Mouse (Mus musculus) forebrain, embryonic 14.5 days (tissue): ENCODE data around the gene Pklr. TPM values are rescaled to one million over a fixed set of nuclear protein-coding genes. Genes with fewer than 3 reads are reported as not detected.

Source experiments
- ATAC-seq: fragments of 200-750 bp; cut with Nextera tagmentation; 2 replicates; pipeline ENCODE4 v1.8.0; 2017; ENCODE audit warnings: mild to moderate bottlenecking, moderate library complexity
- DNase-seq: peaks from one replicate; pipeline ENCODE4 v3.0.0-alpha.2; 2015; ENCODE audit warnings: low spot score
- H3K27ac ChIP-seq: fragments of 300-500 bp; sonication (generic); 2 replicates; pipeline ENCODE4 v1.5.1; 2014; ENCODE audit warnings: low read depth, mild to moderate bottlenecking, control low read depth, low read length, moderate library complexity
- H3K27me3 ChIP-seq: fragments of 300-500 bp; sonication (generic); replicated peaks from 2 replicates; pipeline ENCODE4 v1.6.1; 2014; ENCODE audit warnings: low read length, control low read depth, mixed read lengths; ENCODE audit not compliant: control insufficient read depth, insufficient read depth
- H3K36me3 ChIP-seq: fragments of 300-500 bp; sonication (generic); 2 replicates; pipeline ENCODE4 v1.6.1; 2014; ENCODE audit warnings: low read length, control low read depth; ENCODE audit not compliant: control insufficient read depth, insufficient read depth
- H3K4me1 ChIP-seq: fragments of 300-500 bp; sonication (generic); 2 replicates; pipeline ENCODE4 v1.6.1; 2014; ENCODE audit warnings: antibody characterized with exemption, low read length, control low read depth; ENCODE audit not compliant: control insufficient read depth, insufficient read depth
- H3K4me2 ChIP-seq: fragments of 300-500 bp; sonication (generic); 2 replicates; pipeline ENCODE4 v1.6.1; 2014; ENCODE audit warnings: mild to moderate bottlenecking, control low read depth, low read length
- H3K4me3 ChIP-seq: fragments of 300-500 bp; sonication (generic); 2 replicates; pipeline ENCODE4 v1.5.1; 2014; ENCODE audit warnings: low read depth, low read length, control low read depth
- H3K9ac ChIP-seq: fragments of 300-500 bp; sonication (generic); 2 replicates; pipeline ENCODE4 v1.6.1; 2014; ENCODE audit warnings: mild to moderate bottlenecking, low read length, control low read depth, moderate library complexity
- H3K9me3 ChIP-seq: fragments of 300-500 bp; sonication (generic); replicated peaks from 2 replicates; pipeline ENCODE4 v1.6.1; 2016; ENCODE audit warnings: low read length, control low read depth, mixed read lengths; ENCODE audit not compliant: control insufficient read depth
- WGBS: fragments of 180-500 bp; shearing (Covaris S2); extraction: QIAGEN DNeasy Blood & Tissue Kit; methylation state at CpG from one replicate; pipeline ENCODE4 v1.1.7; 2014; 5-methylcytosine and 5-hydroxymethylcytosine counted together
- polyA plus RNA-seq: library from polyadenylated mRNA; unstranded; fragments of >200 nt; fragmentation: Nextera tagmentation; extraction: Ambion mirVana; gene quantifications from 2 replicates; pipeline ENCODE4 v1.2.1, GENCODE M21; 2014

Gene Pklr
- polyA plus RNA-seq, 1 experiment from 2014 or later = 0.06 TPM

DNA sequence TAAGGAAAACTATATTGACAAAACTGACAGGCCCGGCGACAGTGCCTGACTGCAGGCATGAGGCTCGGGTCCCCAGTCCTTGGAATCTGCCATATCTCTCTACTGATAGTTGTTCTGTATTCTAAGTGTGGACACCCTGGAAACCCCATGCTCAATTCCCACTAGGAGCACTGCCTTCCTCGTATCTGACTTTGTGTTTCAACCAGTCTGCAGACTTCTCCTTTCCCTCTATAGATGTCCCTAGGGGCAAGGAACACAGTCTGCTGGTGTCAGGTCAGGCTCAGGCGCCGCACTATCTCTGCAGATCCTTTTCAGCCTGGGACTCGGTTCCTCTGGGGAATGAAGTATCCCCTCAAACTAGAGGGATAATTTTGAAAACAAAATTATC, 2.9 kb upstream of the Pklr start:
- Histone ChIP-seq H3K9ac (no peak overlapping the region), H3K4me1 (no peaks in the 10 kb centered on the region), H3K27ac (no peak overlapping the region), H3K9me3 (no peaks in the 10 kb centered on the region), H3K4me3 (no peak overlapping the region), H3K27me3 (no peaks in the 10 kb centered on the region), H3K4me2 (no peak overlapping the region), H3K36me3 (no peaks in the 10 kb centered on the region)
- no peak for DNase-seq
- 84% methylated on average over 7 of the region's 7 CpGs for WGBS
- no peak for ATAC-seq

GRCm38 (mm10) chr3:89133752-89134151, 2.2 kb upstream of the Pklr start:
- H3K4me3 ChIP-seq = no peak overlapping the region
- no peaks in the 10 kb centered on the region for H3K27me3 ChIP-seq
- H3K36me3 ChIP-seq = no peaks in the 10 kb centered on the region
- DNase-seq (no peak), ATAC-seq (no peak)
- WGBS = 95% methylated on average over 1 of the region's 1 CpGs
- H3K4me1 ChIP-seq = no peaks in the 10 kb centered on the region
- H3K27ac ChIP-seq = no peak overlapping the region
- H3K9me3 ChIP-seq = no peaks in the 10 kb centered on the region
- no peak overlapping the region for H3K9ac ChIP-seq
- H3K4me2 ChIP-seq = no peak overlapping the region

DNA sequence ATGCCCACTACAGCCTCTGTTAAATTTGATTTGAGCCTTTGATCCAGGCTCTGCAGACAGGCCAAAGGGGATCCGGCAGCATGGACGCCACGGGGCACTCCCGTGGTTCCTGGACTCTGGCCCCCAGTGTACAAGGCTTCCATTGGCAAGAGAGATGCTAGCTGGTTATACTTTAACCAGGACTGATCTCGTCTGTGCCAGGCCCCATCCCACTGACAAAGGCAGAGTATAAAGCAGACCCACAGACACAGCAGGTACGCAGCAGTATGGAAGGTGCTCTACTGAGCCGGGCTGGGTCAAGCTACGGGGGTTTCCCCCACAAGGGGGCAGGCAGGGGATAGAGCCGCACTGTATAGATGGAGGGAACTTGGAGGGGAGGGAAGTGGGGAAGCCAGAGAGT, 423 bp downstream of the Pklr start:
- 44% methylated on average over 9 of the region's 9 CpGs for WGBS

DNA sequence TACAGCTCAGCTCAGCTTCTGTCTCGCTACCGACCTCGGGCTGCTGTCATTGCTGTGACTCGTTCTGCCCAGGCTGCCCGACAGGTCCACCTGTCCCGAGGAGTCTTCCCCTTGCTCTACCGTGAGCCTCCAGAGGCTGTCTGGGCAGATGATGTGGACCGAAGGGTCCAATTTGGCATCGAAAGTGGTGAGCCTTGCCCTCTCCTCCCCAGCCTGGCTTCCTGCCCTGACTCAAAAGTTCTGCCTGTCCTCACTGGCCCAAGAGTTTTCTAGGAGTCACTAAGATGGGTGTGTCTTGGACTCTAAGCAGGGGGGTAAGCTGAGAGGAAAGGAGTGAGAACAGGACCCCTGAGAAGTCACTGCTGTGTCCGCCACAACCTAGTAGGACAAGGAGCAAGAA, 8.9 kb downstream of the Pklr start:
- ATAC-seq (no peak), DNase-seq (no peak)
- 89% methylated on average over 10 of the region's 10 CpGs for WGBS
- H3K27ac ChIP-seq = no peak overlapping the region
- H3K4me3 ChIP-seq = no peak overlapping the region
- no peaks in the 10 kb centered on the region for H3K36me3 ChIP-seq
- no peak overlapping the region for H3K4me2 ChIP-seq
- no peaks in the 10 kb centered on the region for H3K9me3 ChIP-seq
- H3K4me1 ChIP-seq = no peaks in the 10 kb centered on the region
- H3K9ac ChIP-seq = no peak overlapping the region
- H3K27me3 ChIP-seq = no peaks in the 10 kb centered on the region

More for the DNA sequence above, 423 bp downstream of the Pklr start:
- ATAC-seq = no peak
- Histone ChIP-seq H3K9me3 (no peaks in the 10 kb centered on the region), H3K27ac (no peak overlapping the region), H3K4me3 (no peak overlapping the region), H3K27me3 (no peaks in the 10 kb centered on the region), H3K4me1 (no peaks in the 10 kb centered on the region), H3K36me3 (no peaks in the 10 kb centered on the region), H3K9ac (no peak overlapping the region), H3K4me2 (no peak overlapping the region)
- DNase-seq = no peak

- 17% methylated on average over 8 of the region's 8 CpGs for WGBS
- Histone ChIP-seq H3K4me3 (no peak overlapping the region), H3K9ac (no peak overlapping the region), H3K4me2 (no peak overlapping the region), H3K9me3 (no peaks in the 10 kb centered on the region), H3K27me3 (no peaks in the 10 kb centered on the region), H3K27ac (no peak overlapping the region), H3K4me1 (no peaks in the 10 kb centered on the region), H3K36me3 (no peaks in the 10 kb centered on the region)
- DNase-seq = no peak
- ATAC-seq = no peak
Observed at GRCm38 (mm10) chr3:89145566-89145965, 9.6 kb downstream of the Pklr start.

GRCm38 (mm10) chr3:89147101-89147978, 11.4 kb downstream of the Pklr start:
- Histone ChIP-seq H3K36me3 (0 out of 2 replicates have a peak, but pooled peaks cover 3% of the 10 kb centered on the region), H3K4me1 (no peaks in the 10 kb centered on the region), H3K4me3 (no peak overlapping the region), H3K4me2 (no peak overlapping the region), H3K9me3 (no peaks in the 10 kb centered on the region), H3K27ac (no peak overlapping the region), H3K27me3 (no peaks in the 10 kb centered on the region), H3K9ac (no peak overlapping the region)
- ATAC-seq (no peak; the same call in 1 of the 2 replicates), DNase-seq (no peak)
- WGBS = 25% methylated on average over 26 of the region's 26 CpGs

DNA sequence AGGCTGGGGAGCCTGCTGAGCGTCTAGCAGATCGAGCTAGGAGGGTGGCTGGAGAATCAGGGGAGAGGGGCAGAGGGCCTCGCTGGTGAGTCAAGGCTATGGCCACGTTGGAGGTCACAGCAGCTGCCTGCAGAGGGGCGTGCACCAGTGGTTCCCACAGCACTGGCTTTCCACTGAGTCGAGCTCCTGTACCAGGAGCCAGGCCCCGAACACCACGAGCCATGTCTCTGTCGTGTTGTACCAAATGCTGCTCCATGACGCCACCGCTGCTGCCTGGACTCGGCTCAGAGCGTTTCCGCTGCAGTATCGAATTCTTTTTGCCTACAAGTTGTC, 12.0 kb downstream of the Pklr start:
- WGBS = 17% methylated on average over 15 of the region's 15 CpGs
- Histone ChIP-seq H3K9ac (no peak overlapping the region), H3K27ac (no peak overlapping the region), H3K27me3 (no peaks in the 10 kb centered on the region), H3K4me3 (no peak overlapping the region), H3K4me2 (no peak overlapping the region), H3K36me3 (peaks cover 6% of the 10 kb centered on the region; the same call in 1 of the 2 replicates), H3K4me1 (no peaks in the 10 kb centered on the region), H3K9me3 (no peaks in the 10 kb centered on the region)
- ATAC-seq (no peak), DNase-seq (no peak)

GRCm38 (mm10) chr3:89148567-89148966, 12.6 kb downstream of the Pklr start:
- H3K9ac ChIP-seq = no peak overlapping the region
- 76% methylated on average over 14 of the region's 14 CpGs for WGBS
- no peak overlapping the region for H3K27ac ChIP-seq
- no peaks in the 10 kb centered on the region for H3K27me3 ChIP-seq
- H3K4me1 ChIP-seq = no peaks in the 10 kb centered on the region
- ATAC-seq (no peak), DNase-seq (no peak)
- peaks cover 6% of the 10 kb centered on the region; the same call in 1 of the 2 replicates for H3K36me3 ChIP-seq
- no peak overlapping the region for H3K4me2 ChIP-seq
- H3K9me3 ChIP-seq = no peaks in the 10 kb centered on the region
- H3K4me3 ChIP-seq = no peak overlapping the region

GRCm38 (mm10) chr3:89152084-89152835, 16.3 kb downstream of the Pklr start:
- H3K9ac ChIP-seq = no peak overlapping the region
- no peaks in the 10 kb centered on the region for H3K27me3 ChIP-seq
- DNase-seq = no peak
- WGBS = 60% methylated on average over 17 of the region's 17 CpGs
- no peak for ATAC-seq
- H3K4me1 ChIP-seq = no peaks in the 10 kb centered on the region
- H3K27ac ChIP-seq = no peak overlapping the region
- peaks cover 6% of the 10 kb centered on the region; the same call in 1 of the 2 replicates for H3K36me3 ChIP-seq
- no peak overlapping the region for H3K4me2 ChIP-seq
- no peaks in the 10 kb centered on the region for H3K9me3 ChIP-seq
- H3K4me3 ChIP-seq = no peak overlapping the region
